Comparison of ENCODE assay signal across 8 mouse cellular contexts in genomic region chr12:8297586-8298214, GRCm38 (mm10). TPM values are rescaled to one million over a fixed set of nuclear protein-coding genes. Genes with fewer than 3 reads are reported as not detected.
DNase-seq lines count a peak whose midpoint lies in the region; ATAC-seq lines count a peak whose summit lies in the region.

No protein-coding gene starts in this region.

- no peak for DNase-seq in heart, embryonic 10.5 days (ENCODE audit: low spot score)
- DNase-seq in heart, adult 18-20 months, result no peak
- DNase-seq in R1 (ENCODE audit: low read depth, low spot score), result peak; percentile 48
- no peak for DNase-seq in left cerebral cortex, postnatal 10 days (ENCODE audit: extremely low spot score in 1 of 2, low spot score in 2 of 2)
- no peak for DNase-seq in frontal cortex, postnatal 14 days (ENCODE audit: low spot score in 2 of 2)
- DNase-seq in left cerebral cortex, adult 9 months (ENCODE audit: low spot score in 2 of 2), result no peak

- H3K9me3 ChIP-seq in heart, embryonic 10.5 days, result no peaks in the 10 kb centered on the region
- no peaks in the 10 kb centered on the region for H3K9me3 ChIP-seq in hindbrain, embryonic 12.5 days (replicated peaks)
- H3K9me3 ChIP-seq in midbrain, embryonic 13.5 days, result no peaks in the 10 kb centered on the region

- H3K4me1 ChIP-seq in heart, embryonic 10.5 days, result peaks cover 35% of the 10 kb centered on the region
- H3K4me1 ChIP-seq in hindbrain, embryonic 12.5 days, result peaks cover 31% of the 10 kb centered on the region
- H3K4me1 ChIP-seq in midbrain, embryonic 13.5 days (replicated peaks), result peaks cover 35% of the 10 kb centered on the region

- H3K4me3 ChIP-seq in heart, embryonic 10.5 days, result peak overlapping the region; percentile 63
- H3K4me3 ChIP-seq in hindbrain, embryonic 12.5 days, result peak overlapping the region; percentile 38
- H3K4me3 ChIP-seq in midbrain, embryonic 13.5 days (replicated peaks), result peak overlapping the region; percentile 41

- 7% methylated on average over 34 of the region's 34 CpGs for WGBS in heart, embryonic 10.5 days
- WGBS in hindbrain, embryonic 12.5 days, result 6% methylated on average over 34 of the region's 34 CpGs
- 6% methylated on average over 34 of the region's 34 CpGs for WGBS in midbrain, embryonic 13.5 days

- H3K4me2 ChIP-seq in hindbrain, embryonic 12.5 days (replicated peaks), result peak overlapping the region; percentile 67
- peak overlapping the region; percentile 55 for H3K4me2 ChIP-seq in midbrain, embryonic 13.5 days (replicated peaks)

- no peak overlapping the region for H3K9ac ChIP-seq in hindbrain, embryonic 12.5 days
- no peak overlapping the region; the same call in 1 of the 2 replicates for H3K9ac ChIP-seq in midbrain, embryonic 13.5 days (replicated peaks)

- intact Hi-C loops in left cerebral cortex, postnatal 10 days (cut with DNase I), result no loop called here

- H3K36me3 ChIP-seq in heart, embryonic 10.5 days, result no peaks in the 10 kb centered on the region
- no peaks in the 10 kb centered on the region for H3K36me3 ChIP-seq in hindbrain, embryonic 12.5 days
- H3K36me3 ChIP-seq in midbrain, embryonic 13.5 days, result no peaks in the 10 kb centered on the region

- no peak for ATAC-seq in hindbrain, embryonic 12.5 days (ENCODE audit: low FRiP score)
- peak; percentile 7; the same call in 1 of the 2 replicates for ATAC-seq in midbrain, embryonic 13.5 days

- 0 out of 2 replicates have a peak overlapping the region, but pooled peaks have one; percentile 63 for H3K27ac ChIP-seq in heart, embryonic 10.5 days
- no peak overlapping the region for H3K27ac ChIP-seq in hindbrain, embryonic 12.5 days
- no peak overlapping the region for H3K27ac ChIP-seq in midbrain, embryonic 13.5 days

- peaks cover 99% of the 10 kb centered on the region for H3K27me3 ChIP-seq in heart, embryonic 10.5 days (ENCODE audit: insufficient read depth, poor library complexity, severe bottlenecking)
- peaks cover 92% of the 10 kb centered on the region for H3K27me3 ChIP-seq in hindbrain, embryonic 12.5 days
- H3K27me3 ChIP-seq in midbrain, embryonic 13.5 days, result peaks cover 93% of the 10 kb centered on the region

RNA-seq across cellular contexts. Expression of gene Gdf7, which starts 4.1 kb away (rescaled TPM):
- 0.10 and 0.13 TPM in 2 replicates for polyA plus RNA-seq in heart, embryonic 10.5 days (2016; fragmentation: Nextera tagmentation; extraction: Ambion mirVana)
- total RNA-seq in heart, adult 18-20 months (2021), result under 1 TPM; 0.17 to 0.26 TPM
- polyA plus RNA-seq in hindbrain, embryonic 12.5 days (2016; fragmentation: Nextera tagmentation; extraction: Ambion mirVana), result 1.9 and 2.3 TPM in 2 replicates
- polyA plus RNA-seq in midbrain, embryonic 13.5 days (2015; fragmentation: Nextera tagmentation; extraction: Ambion mirVana), result 0.43 and 0.58 TPM in 2 replicates
- under 1 TPM in 1 of 2 experiments, not detected in 1; 0.24 TPM for total RNA-seq in left cerebral cortex, postnatal 10 days (2021)

RNA-seq across cellular contexts. Expression of gene Hs1bp3, which starts 15.5 kb away (rescaled TPM):
- 15.2 and 19.8 TPM in 2 replicates for polyA plus RNA-seq in heart, embryonic 10.5 days (2016; fragmentation: Nextera tagmentation; extraction: Ambion mirVana)
- 10 to 100 TPM; 13.8 to 15.6 TPM for total RNA-seq in heart, adult 18-20 months (2021)
- polyA plus RNA-seq in hindbrain, embryonic 12.5 days (2016; fragmentation: Nextera tagmentation; extraction: Ambion mirVana), result 13.2 and 14.6 TPM in 2 replicates
- polyA plus RNA-seq in midbrain, embryonic 13.5 days (2015; fragmentation: Nextera tagmentation; extraction: Ambion mirVana), result 7.7 and 9.0 TPM in 2 replicates
- total RNA-seq in left cerebral cortex, postnatal 10 days (2021), result 10 to 100 TPM in 1 of 2 experiments, 1 to 10 TPM in 1; 9.4 to 10.1 TPM
